In genomic region chr2:30048101-30048501, GRCm38 (mm10) we compare ENCODE assay signal across 8 mouse cellular contexts. TPM values are rescaled to one million over a fixed set of nuclear protein-coding genes. Genes with fewer than 3 reads are reported as not detected.
DNase-seq lines count a peak whose midpoint lies in the region; ATAC-seq and TF ChIP-seq lines count a peak whose summit lies in the region.

No protein-coding gene starts in this region.

- no peak for ATAC-seq in neural tube, embryonic 11.5 days (ENCODE audit: insufficient read depth, low FRiP score, low TSS enrichment)
- ATAC-seq in limb, embryonic 14.5 days (ENCODE audit: low FRiP score, low read depth): no peak
- no peak for ATAC-seq in stomach, embryonic 15.5 days (ENCODE audit: insufficient read depth, low FRiP score, low read depth)

- H3K27ac ChIP-seq in neural tube, embryonic 11.5 days (ENCODE audit: low read depth, low read length): peak overlapping the region; percentile 72
- H3K27ac ChIP-seq in limb, embryonic 14.5 days (replicated peaks; ENCODE audit: low read depth, low read length): no peak overlapping the region
- H3K27ac ChIP-seq in stomach, embryonic 15.5 days: peak overlapping the region; percentile 92

- WGBS in neural tube, embryonic 11.5 days: 65% methylated on average over 11 of the region's 11 CpGs
- WGBS in limb, embryonic 14.5 days: 53% methylated on average over 11 of the region's 11 CpGs
- WGBS in stomach, embryonic 15.5 days: 39% methylated on average over 11 of the region's 11 CpGs

- no peaks in the 10 kb centered on the region for H3K36me3 ChIP-seq in neural tube, embryonic 11.5 days (ENCODE audit: control insufficient read depth, insufficient read depth, low read length)
- peaks cover 10% of the 10 kb centered on the region; the same call in 1 of the 2 replicates for H3K36me3 ChIP-seq in limb, embryonic 14.5 days (ENCODE audit: control insufficient read depth, insufficient read depth, low read length)
- no peaks in the 10 kb centered on the region; the same call in 1 of the 2 replicates for H3K36me3 ChIP-seq in stomach, embryonic 15.5 days

- H3K27me3 ChIP-seq in neural tube, embryonic 11.5 days (ENCODE audit: control insufficient read depth, insufficient read depth, low read length): no peaks in the 10 kb centered on the region
- no peaks in the 10 kb centered on the region for H3K27me3 ChIP-seq in limb, embryonic 14.5 days (ENCODE audit: control insufficient read depth, insufficient read depth, low read length)
- no peaks in the 10 kb centered on the region for H3K27me3 ChIP-seq in stomach, embryonic 15.5 days (replicated peaks)

- intact Hi-C loops in gastrocnemius, postnatal 14 days (cut with DNase I; ENCODE audit: low total_unique reads): loop anchor here (5.0 kb wide), 1 partner anchor 49 kb away; no protein-coding TSS in a partner anchor

- H3K9me3 ChIP-seq in neural tube, embryonic 11.5 days (ENCODE audit: control insufficient read depth, low read length): no peaks in the 10 kb centered on the region
- no peaks in the 10 kb centered on the region for H3K9me3 ChIP-seq in limb, embryonic 14.5 days (ENCODE audit: control insufficient read depth, low read length)
- H3K9me3 ChIP-seq in stomach, embryonic 15.5 days: no peaks in the 10 kb centered on the region

- DNase-seq in adrenal gland, postnatal 14 days: peak; percentile 62
- DNase-seq in adrenal gland, postnatal 36 days: no peak
- no peak for DNase-seq in neural tube, embryonic 11.5 days (ENCODE audit: low spot score)
- DNase-seq in neural tube, embryonic 10.5 days (ENCODE audit: extremely low spot score, low spot score): no peak
- DNase-seq in limb, embryonic 14.5 days (ENCODE audit: low spot score): no peak
- DNase-seq in gastrocnemius, postnatal 14 days: no peak
- no peak for DNase-seq in layer of hippocampus, postnatal 14 days (ENCODE audit: low spot score in 2 of 2)

- H3K4me2 ChIP-seq in neural tube, embryonic 11.5 days (ENCODE audit: low read depth): peak overlapping the region; percentile 53
- H3K4me2 ChIP-seq in limb, embryonic 14.5 days (replicated peaks; ENCODE audit: low read depth, low read length, severe bottlenecking): peak overlapping the region; percentile 62
- H3K4me2 ChIP-seq in stomach, embryonic 15.5 days: peak overlapping the region; percentile 71

- peak overlapping the region; percentile 52 for H3K9ac ChIP-seq in neural tube, embryonic 11.5 days (ENCODE audit: low read length)
- H3K9ac ChIP-seq in limb, embryonic 14.5 days (ENCODE audit: low read depth, low read length, severe bottlenecking): peak overlapping the region; percentile 67
- 0 out of 2 replicates have a peak overlapping the region, but pooled peaks have one; percentile 32 for H3K9ac ChIP-seq in stomach, embryonic 15.5 days

- no peak for TF ChIP-seq POLR2A in limb, embryonic 14.5 days (IDR thresholded peaks at IDR 0.05; ENCODE audit: borderline replicate concordance, extremely low read depth, insufficient read depth, insufficient read length)

- H3K4me1 ChIP-seq in neural tube, embryonic 11.5 days (ENCODE audit: control insufficient read depth, insufficient read depth, low read length): no peaks in the 10 kb centered on the region
- no peaks in the 10 kb centered on the region for H3K4me1 ChIP-seq in limb, embryonic 14.5 days (ENCODE audit: control insufficient read depth, insufficient read depth, low read length)
- H3K4me1 ChIP-seq in stomach, embryonic 15.5 days: no peaks in the 10 kb centered on the region

- H3K4me3 ChIP-seq in neural tube, embryonic 11.5 days (ENCODE audit: low read depth, low read length): peak overlapping the region; percentile 44
- peak overlapping the region; percentile 69 for H3K4me3 ChIP-seq in limb, embryonic 14.5 days (replicated peaks; ENCODE audit: low read length)
- peak overlapping the region; percentile 67 for H3K4me3 ChIP-seq in stomach, embryonic 15.5 days (replicated peaks)

RNA-seq across cellular contexts. Expression of gene Wdr34, which starts 0.6 kb away (rescaled TPM):
- 18.5 and 20.2 TPM in 2 replicates for total RNA-seq in adrenal gland, postnatal 14 days (2021)
- total RNA-seq in adrenal gland, postnatal 36 days (2021): 10 to 100 TPM; 15.8 to 20.9 TPM
- polyA plus RNA-seq in neural tube, embryonic 11.5 days (2014; fragmentation: Nextera tagmentation; extraction: Ambion mirVana): 29.3 and 30.6 TPM in 2 replicates
- polyA plus RNA-seq in limb, embryonic 14.5 days (2012; rRNA removed): 44.0 and 53.5 TPM in 2 replicates
- polyA plus RNA-seq in limb, embryonic 14.5 days (2014; fragmentation: Nextera tagmentation; extraction: Ambion mirVana): 30.1 and 33.1 TPM in 2 replicates
- 27.2 and 27.9 TPM in 2 replicates for polyA plus RNA-seq in stomach, embryonic 15.5 days (2015; fragmentation: Nextera tagmentation; extraction: Ambion mirVana)
- total RNA-seq in gastrocnemius, postnatal 14 days (2021): 1 to 10 TPM; 3.2 to 3.3 TPM
- total RNA-seq in layer of hippocampus, postnatal 14 days (2021): 10 to 100 TPM; 38.0 to 38.3 TPM

RNA-seq across cellular contexts. Expression of gene Set, which starts 9.1 kb away (rescaled TPM):
- total RNA-seq in adrenal gland, postnatal 14 days (2021): 250 and 278 TPM in 2 replicates
- 100 to 1,000 TPM; 255 to 277 TPM for total RNA-seq in adrenal gland, postnatal 36 days (2021)
- polyA plus RNA-seq in neural tube, embryonic 11.5 days (2014; fragmentation: Nextera tagmentation; extraction: Ambion mirVana): 647 and 654 TPM in 2 replicates
- polyA plus RNA-seq in limb, embryonic 14.5 days (2012; rRNA removed): 178 and 295 TPM in 2 replicates
- polyA plus RNA-seq in limb, embryonic 14.5 days (2014; fragmentation: Nextera tagmentation; extraction: Ambion mirVana): 426 and 451 TPM in 2 replicates
- polyA plus RNA-seq in stomach, embryonic 15.5 days (2015; fragmentation: Nextera tagmentation; extraction: Ambion mirVana): 426 and 452 TPM in 2 replicates
- total RNA-seq in gastrocnemius, postnatal 14 days (2021): 10 to 100 TPM; 75.4 to 90.4 TPM
- total RNA-seq in layer of hippocampus, postnatal 14 days (2021): 100 to 1,000 TPM; 185 to 190 TPM

RNA-seq across cellular contexts. Expression of gene Pkn3, which starts 29.4 kb away (rescaled TPM):
- total RNA-seq in adrenal gland, postnatal 14 days (2021): 5.7 and 10.9 TPM in 2 replicates
- total RNA-seq in adrenal gland, postnatal 36 days (2021): 1 to 10 TPM; 5.5 to 6.3 TPM
- 6.7 and 7.0 TPM in 2 replicates for polyA plus RNA-seq in neural tube, embryonic 11.5 days (2014; fragmentation: Nextera tagmentation; extraction: Ambion mirVana)
- polyA plus RNA-seq in limb, embryonic 14.5 days (2012; rRNA removed): 24.8 and 26.9 TPM in 2 replicates
- polyA plus RNA-seq in limb, embryonic 14.5 days (2014; fragmentation: Nextera tagmentation; extraction: Ambion mirVana): 5.9 and 6.4 TPM in 2 replicates
- 7.9 and 10.5 TPM in 2 replicates for polyA plus RNA-seq in stomach, embryonic 15.5 days (2015; fragmentation: Nextera tagmentation; extraction: Ambion mirVana)
- total RNA-seq in gastrocnemius, postnatal 14 days (2021): 1 to 10 TPM; 5.9 to 6.4 TPM
- 1 to 10 TPM; 1.2 to 2.3 TPM for total RNA-seq in layer of hippocampus, postnatal 14 days (2021)

RNA-seq across cellular contexts. Expression of gene Zdhhc12, which starts 45.3 kb away (rescaled TPM):
- total RNA-seq in adrenal gland, postnatal 14 days (2021): 13.9 and 18.3 TPM in 2 replicates
- 10 to 100 TPM; 16.2 to 25.8 TPM for total RNA-seq in adrenal gland, postnatal 36 days (2021)
- 28.3 and 31.1 TPM in 2 replicates for polyA plus RNA-seq in neural tube, embryonic 11.5 days (2014; fragmentation: Nextera tagmentation; extraction: Ambion mirVana)
- 53.2 and 68.8 TPM in 2 replicates for polyA plus RNA-seq in limb, embryonic 14.5 days (2012; rRNA removed)
- 21.9 and 23.2 TPM in 2 replicates for polyA plus RNA-seq in limb, embryonic 14.5 days (2014; fragmentation: Nextera tagmentation; extraction: Ambion mirVana)
- polyA plus RNA-seq in stomach, embryonic 15.5 days (2015; fragmentation: Nextera tagmentation; extraction: Ambion mirVana): 46.5 and 47.1 TPM in 2 replicates
- total RNA-seq in gastrocnemius, postnatal 14 days (2021): 1 to 10 TPM; 3.5 to 4.0 TPM
- total RNA-seq in layer of hippocampus, postnatal 14 days (2021): 10 to 100 TPM; 14.7 TPM
